Mouse (Mus musculus): Measurements from ENCODE around the gene Lama5. TPM values are rescaled to one million over a fixed set of nuclear protein-coding genes. Genes with fewer than 3 reads are reported as not detected.

Gene Lama5
- polyA plus RNA-seq, 1 experiment: 83.3 TPM

- Histone ChIP-seq H3K4me1 (ENCODE audit: control insufficient read depth, insufficient read depth, low read length) (no peaks in the 10 kb centered on the region), H3K4me3 (ENCODE audit: insufficient read depth, low read depth, low read length) (no peak overlapping the region), H3K27ac (ENCODE audit: insufficient read depth, low read depth, low read length) (no peak overlapping the region), H3K36me3 (ENCODE audit: control insufficient read depth, insufficient read depth, low read length) (peaks cover 4% of the 10 kb centered on the region; the same call in 1 of the 2 replicates), H3K27me3 (replicated peaks; ENCODE audit: control insufficient read depth, insufficient read depth, low read length) (no peaks in the 10 kb centered on the region)
- TF ChIP-seq CTCF (conservative IDR thresholded peaks at IDR 0.05; ENCODE audit: insufficient read depth, insufficient read length, low read depth, low read length) (no peak), POLR2A (IDR thresholded peaks at IDR 0.05; ENCODE audit: low read depth, low read length) (no peak)
- WGBS: 91% methylated on average over 10 of the region's 10 CpGs
- DNase-seq: no peak
These were observed 28.2 kb downstream of the Lama5 start for GRCm38 (mm10) chr2:180197323-180198037.

DNA sequence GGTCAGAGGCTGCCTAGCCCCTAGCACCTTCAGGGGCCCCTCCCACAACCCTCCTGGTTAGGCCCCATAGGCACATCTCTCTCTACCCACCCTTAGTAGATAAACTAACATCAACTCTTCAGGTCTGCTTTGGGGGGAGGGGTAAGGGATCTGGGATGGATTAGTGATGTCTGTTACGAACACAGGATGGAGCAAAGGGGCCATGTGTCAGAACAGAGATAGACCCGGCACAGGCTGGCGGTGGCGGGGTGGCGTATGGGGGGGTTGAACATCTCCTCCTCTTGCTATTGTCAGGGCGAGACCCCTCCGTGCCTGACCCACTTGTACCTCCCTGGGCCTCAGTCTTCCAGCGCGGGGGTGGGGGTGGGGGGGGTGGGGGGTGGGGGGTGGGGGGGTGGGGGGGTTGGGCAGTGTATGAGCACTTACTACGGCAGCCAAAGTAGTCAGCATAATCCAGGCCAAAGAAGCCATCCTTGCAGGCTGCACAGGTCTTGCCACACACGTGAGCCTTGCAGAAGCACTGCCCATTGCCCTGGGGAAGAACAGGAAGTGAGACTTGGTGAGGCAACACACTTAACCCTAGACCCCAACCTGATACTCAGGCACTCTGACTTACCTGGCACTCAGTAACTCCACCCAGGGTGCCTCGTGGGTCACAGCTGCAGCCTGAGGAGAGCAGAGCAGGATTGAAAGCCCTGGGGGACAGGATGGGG lies 28.9 kb downstream of the Lama5 start:
- Histone ChIP-seq H3K36me3 (ENCODE audit: control insufficient read depth, insufficient read depth, low read length) (peaks cover 4% of the 10 kb centered on the region; the same call in 1 of the 2 replicates), H3K27ac (ENCODE audit: insufficient read depth, low read depth, low read length) (no peak overlapping the region), H3K27me3 (replicated peaks; ENCODE audit: control insufficient read depth, insufficient read depth, low read length) (no peaks in the 10 kb centered on the region), H3K4me3 (ENCODE audit: insufficient read depth, low read depth, low read length) (no peak overlapping the region), H3K4me1 (ENCODE audit: control insufficient read depth, insufficient read depth, low read length) (no peaks in the 10 kb centered on the region)
- TF ChIP-seq POLR2A (IDR thresholded peaks at IDR 0.05; ENCODE audit: low read depth, low read length) (no peak), CTCF (conservative IDR thresholded peaks at IDR 0.05; ENCODE audit: insufficient read depth, insufficient read length, low read depth, low read length) (no peak)
- DNase-seq: no peak
- WGBS: 78% methylated on average over 12 of the region's 12 CpGs

GRCm38 (mm10) chr2:180187362-180187761 lies 38.3 kb downstream of the Lama5 start:
- WGBS: 87% methylated on average over 11 of the region's 11 CpGs
- Histone ChIP-seq H3K36me3 (ENCODE audit: control insufficient read depth, insufficient read depth, low read length) (no peaks in the 10 kb centered on the region; the same call in none of the 2 replicates), H3K4me3 (ENCODE audit: insufficient read depth, low read depth, low read length) (no peak overlapping the region), H3K4me1 (ENCODE audit: control insufficient read depth, insufficient read depth, low read length) (no peaks in the 10 kb centered on the region), H3K27me3 (replicated peaks; ENCODE audit: control insufficient read depth, insufficient read depth, low read length) (no peaks in the 10 kb centered on the region), H3K27ac (ENCODE audit: insufficient read depth, low read depth, low read length) (no peak overlapping the region)
- no peak for DNase-seq
- TF ChIP-seq CTCF (conservative IDR thresholded peaks at IDR 0.05; ENCODE audit: insufficient read depth, insufficient read length, low read depth, low read length) (no peak), POLR2A (IDR thresholded peaks at IDR 0.05; ENCODE audit: low read depth, low read length) (no peak)

DNA sequence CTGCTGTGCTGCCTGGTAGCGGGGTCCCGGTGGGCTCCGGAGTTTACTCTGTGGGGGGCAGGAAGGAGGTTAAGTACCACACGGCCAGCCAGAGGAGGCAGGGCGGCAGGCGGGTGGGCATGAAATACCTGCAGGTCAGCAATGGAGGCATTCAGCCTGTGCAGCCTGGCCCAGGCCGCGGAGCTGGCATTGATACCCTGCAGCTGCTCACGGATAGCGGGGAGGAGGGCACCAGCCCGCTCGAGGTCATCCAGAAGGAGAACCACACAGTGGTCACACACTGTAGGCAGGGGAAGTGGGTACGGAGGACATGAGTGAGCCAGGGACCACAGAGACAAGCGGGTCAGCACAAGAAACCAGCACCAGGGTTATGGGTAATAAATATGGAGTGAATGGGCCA lies 40.0 kb downstream of the Lama5 start:
- WGBS: 75% methylated on average over 14 of the region's 14 CpGs
- H3K36me3 ChIP-seq (ENCODE audit: control insufficient read depth, insufficient read depth, low read length): no peaks in the 10 kb centered on the region; the same call in 1 of the 2 replicates
- DNase-seq: no peak
- no peak overlapping the region for H3K4me3 ChIP-seq (ENCODE audit: insufficient read depth, low read depth, low read length)
- no peaks in the 10 kb centered on the region for H3K4me1 ChIP-seq (ENCODE audit: control insufficient read depth, insufficient read depth, low read length)
- no peaks in the 10 kb centered on the region for H3K27me3 ChIP-seq (replicated peaks; ENCODE audit: control insufficient read depth, insufficient read depth, low read length)
- TF ChIP-seq POLR2A (IDR thresholded peaks at IDR 0.05; ENCODE audit: low read depth, low read length): no peak
- TF ChIP-seq CTCF (conservative IDR thresholded peaks at IDR 0.05; ENCODE audit: insufficient read depth, insufficient read length, low read depth, low read length): no peak
- no peak overlapping the region for H3K27ac ChIP-seq (ENCODE audit: insufficient read depth, low read depth, low read length)

- peak; percentile 17; the same call in 1 of the 2 replicates for TF ChIP-seq CTCF (conservative IDR thresholded peaks at IDR 0.05; ENCODE audit: insufficient read depth, insufficient read length, low read depth, low read length)
- no peak for TF ChIP-seq POLR2A (IDR thresholded peaks at IDR 0.05; ENCODE audit: low read depth, low read length)
- WGBS: 74% methylated on average over 6 of the region's 6 CpGs
These were observed 40.9 kb downstream of the Lama5 start for GRCm38 (mm10) chr2:180184752-180185109.

GRCm38 (mm10) chr2:180184011-180184751 lies 41.5 kb downstream of the Lama5 start:
- no peak for DNase-seq
- H3K27me3 ChIP-seq (replicated peaks; ENCODE audit: control insufficient read depth, insufficient read depth, low read length): no peaks in the 10 kb centered on the region
- WGBS: 89% methylated on average over 24 of the region's 24 CpGs
- H3K4me1 ChIP-seq (ENCODE audit: control insufficient read depth, insufficient read depth, low read length): no peaks in the 10 kb centered on the region
- no peak overlapping the region for H3K4me3 ChIP-seq (ENCODE audit: insufficient read depth, low read depth, low read length)
- H3K27ac ChIP-seq (ENCODE audit: insufficient read depth, low read depth, low read length): no peak overlapping the region
- H3K36me3 ChIP-seq (ENCODE audit: control insufficient read depth, insufficient read depth, low read length): no peaks in the 10 kb centered on the region; the same call in 1 of the 2 replicates
- no peak for TF ChIP-seq POLR2A (IDR thresholded peaks at IDR 0.05; ENCODE audit: low read depth, low read length)
- TF ChIP-seq CTCF (conservative IDR thresholded peaks at IDR 0.05; ENCODE audit: insufficient read depth, insufficient read length, low read depth, low read length): no peak

More at GRCm38 (mm10) chr2:180184752-180185109, 40.9 kb downstream of the Lama5 start:
- H3K36me3 ChIP-seq (ENCODE audit: control insufficient read depth, insufficient read depth, low read length): no peaks in the 10 kb centered on the region; the same call in 1 of the 2 replicates
- no peak overlapping the region for H3K4me3 ChIP-seq (ENCODE audit: insufficient read depth, low read depth, low read length)
- DNase-seq: no peak
- H3K27ac ChIP-seq (ENCODE audit: insufficient read depth, low read depth, low read length): no peak overlapping the region
- H3K27me3 ChIP-seq (replicated peaks; ENCODE audit: control insufficient read depth, insufficient read depth, low read length): no peaks in the 10 kb centered on the region
- no peaks in the 10 kb centered on the region for H3K4me1 ChIP-seq (ENCODE audit: control insufficient read depth, insufficient read depth, low read length)
